Comparison of ENCODE assay signal across 9 mouse cellular contexts in genomic region chr7:92234476-92235202, GRCm38 (mm10).
DNase-seq lines count a peak whose midpoint lies in the region; TF ChIP-seq lines count a peak whose summit lies in the region.
"Had no signal": no experiment of that assay in that cellular context is flagged by ENCODE, and none has a peak within 500 bp of the region (broad histone marks: within the 10 kb centered on the region; RNA-seq: fewer than 3 reads in every experiment).

No protein-coding gene starts in this region.

- H3K4me3 ChIP-seq in layer of hippocampus, adult 2 months = peak overlapping the region; percentile 55
- peak overlapping the region; percentile 46 for H3K4me3 ChIP-seq in forebrain, embryonic 10.5 days
- no peak overlapping the region; the same call in 1 of the 2 replicates for H3K4me3 ChIP-seq in limb, embryonic 10.5 days

- peaks cover 32% of the 10 kb centered on the region for H3K4me1 ChIP-seq in forebrain, embryonic 10.5 days
- peaks cover 24% of the 10 kb centered on the region for H3K4me1 ChIP-seq in limb, embryonic 10.5 days

- H3K9me3 ChIP-seq in forebrain, embryonic 10.5 days = no peaks in the 10 kb centered on the region
- H3K9me3 ChIP-seq in limb, embryonic 10.5 days (replicated peaks) = no peaks in the 10 kb centered on the region

- H3K27ac ChIP-seq in layer of hippocampus, adult 2 months = peak overlapping the region; percentile 67
- H3K27ac ChIP-seq in forebrain, embryonic 10.5 days = peak overlapping the region; percentile 69
- peak overlapping the region; percentile 42; the same call in 1 of the 2 replicates for H3K27ac ChIP-seq in limb, embryonic 10.5 days

- H3K36me3 ChIP-seq in forebrain, embryonic 10.5 days (replicated peaks) = no peaks in the 10 kb centered on the region
- no peaks in the 10 kb centered on the region for H3K36me3 ChIP-seq in limb, embryonic 10.5 days

- no peaks in the 10 kb centered on the region for H3K27me3 ChIP-seq in forebrain, embryonic 10.5 days (ENCODE audit: poor library complexity, severe bottlenecking)
- H3K27me3 ChIP-seq in limb, embryonic 10.5 days (ENCODE audit: low read depth, poor library complexity, severe bottlenecking) = no peaks in the 10 kb centered on the region

- no peak for DNase-seq in layer of hippocampus, adult 2 months (ENCODE audit: low spot score in 2 of 2)
- DNase-seq in layer of hippocampus, adult 11-12 months (ENCODE audit: low spot score) = no peak
- DNase-seq in forebrain, embryonic 10.5 days (ENCODE audit: extremely low spot score, low spot score) = no peak
- DNase-seq in limb, embryonic 10.5 days (ENCODE audit: low spot score) = no peak
- DNase-seq in right cerebral cortex, adult 2 months (ENCODE audit: low spot score in 2 of 2) = peak; percentile 45 to 63
- DNase-seq in ovary, postnatal 10 days (ENCODE audit: low spot score) = no peak
- no peak for DNase-seq in heart, postnatal 4 days
- no peak for DNase-seq in gastrocnemius, adult 8-10 months (ENCODE audit: low spot score in 2 of 2)
- DNase-seq: lung, postnatal 10 days had no signal

- TF ChIP-seq CTCF in layer of hippocampus, adult 2 months (conservative IDR thresholded peaks at IDR 0.05) = no peak

- WGBS in forebrain, embryonic 10.5 days = 66% methylated on average over 11 of the region's 11 CpGs
- 82% methylated on average over 11 of the region's 11 CpGs for WGBS in limb, embryonic 10.5 days

Comparison
In these comparisons a context has a peak if more than half of its experiments do, and no peak if none do; other contexts are left out.
1. DNase-seq: peak in right cerebral cortex, adult 2 months (2 of 2); none in layer of hippocampus, adult 2 months (0 of 2), layer of hippocampus, adult 11-12 months (single experiment), forebrain, embryonic 10.5 days (single experiment), limb, embryonic 10.5 days (single experiment), ovary, postnatal 10 days (single experiment), heart, postnatal 4 days (single experiment) and gastrocnemius, adult 8-10 months (0 of 2).
2. Peak in every context shown above with its lines, with median percentiles within 50 percentile points of each other: H3K27ac ChIP-seq.